Mouse (Mus musculus): ENCODE data around the gene Rfc5.

Rfc5 gene

GRCm38 (mm10) chr5:117374372-117375049 is 14.3 kb downstream of the Rfc5 start:
- DNase-seq (ENCODE audit: low read depth) = no peak

- DNase-seq (ENCODE audit: low read depth) = no peak
These were observed 15.4 kb downstream of the Rfc5 start for GRCm38 (mm10) chr5:117373418-117373817.

DNA sequence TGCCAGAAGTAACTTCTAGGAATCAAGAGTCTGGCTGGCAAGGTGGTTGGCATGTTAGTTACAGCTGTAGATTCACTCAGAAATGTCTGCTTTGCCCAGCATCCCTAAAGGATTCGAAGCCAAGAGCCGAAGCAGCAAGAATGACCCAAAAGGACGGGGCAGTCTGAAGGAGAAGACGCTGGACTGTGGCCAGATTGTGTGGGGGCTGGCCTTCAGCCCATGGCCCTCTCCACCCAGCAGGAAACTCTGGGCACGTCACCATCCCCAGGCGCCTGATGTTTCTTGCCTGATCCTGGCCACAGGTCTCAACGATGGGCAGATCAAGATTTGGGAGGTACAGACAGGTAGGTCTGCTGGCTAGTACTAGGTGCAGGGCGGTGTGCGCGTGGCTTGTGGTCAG is 18.3 kb downstream of the Rfc5 start:
- no peak for DNase-seq (ENCODE audit: low read depth)

- DNase-seq (ENCODE audit: low read depth) = no peak
These were observed 21.6 kb downstream of the Rfc5 start for GRCm38 (mm10) chr5:117367206-117367605.

- DNase-seq (ENCODE audit: low read depth) = no peak
These were observed 22.8 kb downstream of the Rfc5 start for GRCm38 (mm10) chr5:117365904-117366561.

- no peak for DNase-seq (ENCODE audit: low read depth)
These were observed 24.0 kb downstream of the Rfc5 start for GRCm38 (mm10) chr5:117364821-117365220.

- DNase-seq (ENCODE audit: low read depth) = no peak
These were observed 25.6 kb downstream of the Rfc5 start for GRCm38 (mm10) chr5:117363066-117363782.

GRCm38 (mm10) chr5:117361590-117361989 is 27.3 kb downstream of the Rfc5 start:
- no peak for DNase-seq (ENCODE audit: low read depth)

- DNase-seq (ENCODE audit: low read depth) = no peak
These were observed 28.0 kb downstream of the Rfc5 start for GRCm38 (mm10) chr5:117360631-117361541.

DNA sequence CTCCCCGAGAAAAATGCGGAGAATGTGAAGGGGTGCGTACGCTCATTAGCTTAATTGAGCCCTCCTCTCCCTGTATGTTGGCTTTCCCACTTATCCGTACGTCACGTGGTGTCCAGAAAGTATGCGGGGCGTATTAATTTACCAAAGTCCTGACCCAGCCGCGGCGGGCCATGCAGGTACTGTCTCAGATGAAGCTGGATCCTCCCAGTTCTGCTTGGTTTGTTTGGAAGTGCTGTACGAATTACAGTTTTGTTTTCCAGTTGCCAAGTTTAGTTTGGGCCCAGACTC is 28.7 kb downstream of the Rfc5 start:
- no peak for DNase-seq (ENCODE audit: low read depth)

DNA sequence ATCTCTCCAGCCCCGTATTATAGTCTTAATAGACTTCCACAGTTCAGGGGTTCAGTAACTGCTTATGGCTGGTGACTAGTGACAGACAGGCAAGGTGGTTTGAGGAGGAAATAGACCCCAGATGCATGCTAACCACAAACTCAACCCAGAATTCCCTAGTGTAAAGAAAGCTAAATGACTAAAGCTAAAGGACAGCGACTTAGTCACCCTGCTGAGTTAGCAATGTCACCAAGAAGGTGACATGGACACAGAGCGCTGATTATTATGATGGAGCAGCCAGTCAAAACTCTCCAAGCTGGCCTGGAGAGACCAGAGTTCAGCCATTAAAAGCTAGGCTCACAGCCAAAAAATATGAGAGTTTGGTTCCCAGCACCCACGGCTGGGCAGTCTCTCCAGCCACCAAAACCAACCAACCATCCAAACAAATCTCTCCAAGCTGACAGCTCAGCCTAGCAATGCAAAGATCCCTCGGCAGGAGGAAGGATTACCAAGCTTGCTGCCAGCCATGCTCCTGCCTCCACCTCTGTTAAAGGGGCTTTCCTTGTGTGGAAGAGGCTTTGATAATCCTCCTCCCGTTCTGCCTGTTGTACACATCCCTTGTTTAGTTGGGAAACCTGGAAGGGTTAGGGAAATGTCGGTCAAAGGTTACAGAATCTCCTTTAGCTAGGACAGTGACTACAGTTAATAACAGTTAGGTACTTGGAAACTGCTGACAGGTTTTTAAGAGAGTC is 29.2 kb downstream of the Rfc5 start:
- DNase-seq (ENCODE audit: low read depth) = no peak

- peak; percentile 63 for DNase-seq (ENCODE audit: low read depth)
These were observed 30.1 kb downstream of the Rfc5 start for GRCm38 (mm10) chr5:117358725-117359124.

GRCm38 (mm10) chr5:117358248-117358630 is 30.6 kb downstream of the Rfc5 start:
- no peak for DNase-seq (ENCODE audit: low read depth)

DNA sequence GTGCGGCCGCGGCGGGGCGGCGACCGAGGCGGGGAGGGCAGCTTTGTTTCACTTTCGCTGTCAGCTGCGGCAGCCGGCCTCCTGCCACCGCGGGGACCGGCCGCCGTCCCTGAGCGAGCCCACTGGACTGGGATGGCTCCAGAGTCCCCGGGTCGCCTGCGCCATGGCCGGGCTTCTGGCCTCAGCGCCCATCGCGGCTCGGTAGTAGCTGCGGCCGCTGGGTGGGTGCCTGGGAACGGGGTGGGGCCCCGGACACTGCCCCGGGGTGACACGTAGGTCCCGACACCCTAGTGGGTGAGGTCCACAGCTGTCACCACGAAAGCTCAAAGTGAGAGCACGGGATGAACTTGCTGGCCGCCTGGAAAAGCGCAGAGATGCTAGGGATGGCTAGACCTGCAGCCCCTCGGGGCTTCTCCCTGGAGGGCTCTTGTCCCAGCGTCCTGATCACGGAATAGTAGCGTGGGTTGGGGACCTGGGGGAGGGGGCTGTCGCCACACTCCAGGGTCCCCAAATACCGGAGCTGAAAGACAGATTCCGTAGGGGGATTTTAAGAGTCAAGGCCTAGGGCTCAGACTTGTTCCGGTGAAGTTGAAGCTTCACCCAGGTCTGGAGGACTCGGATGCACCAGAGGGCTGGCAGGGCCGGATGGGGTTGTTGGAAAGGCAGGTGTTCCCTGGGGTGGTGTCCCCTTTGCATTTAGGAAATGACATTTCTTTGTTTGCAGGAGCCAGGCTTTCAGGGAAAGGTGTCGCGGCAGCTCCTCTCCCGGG is 31.2 kb downstream of the Rfc5 start:
- DNase-seq (ENCODE audit: low read depth) = no peak

- DNase-seq (ENCODE audit: low read depth) = no peak
These were observed 31.7 kb downstream of the Rfc5 start, which contains the start of gene Wsb2 for GRCm38 (mm10) chr5:117357129-117357477. Gene Wsb2 (plus strand): TSS chr5:117357304.

DNA sequence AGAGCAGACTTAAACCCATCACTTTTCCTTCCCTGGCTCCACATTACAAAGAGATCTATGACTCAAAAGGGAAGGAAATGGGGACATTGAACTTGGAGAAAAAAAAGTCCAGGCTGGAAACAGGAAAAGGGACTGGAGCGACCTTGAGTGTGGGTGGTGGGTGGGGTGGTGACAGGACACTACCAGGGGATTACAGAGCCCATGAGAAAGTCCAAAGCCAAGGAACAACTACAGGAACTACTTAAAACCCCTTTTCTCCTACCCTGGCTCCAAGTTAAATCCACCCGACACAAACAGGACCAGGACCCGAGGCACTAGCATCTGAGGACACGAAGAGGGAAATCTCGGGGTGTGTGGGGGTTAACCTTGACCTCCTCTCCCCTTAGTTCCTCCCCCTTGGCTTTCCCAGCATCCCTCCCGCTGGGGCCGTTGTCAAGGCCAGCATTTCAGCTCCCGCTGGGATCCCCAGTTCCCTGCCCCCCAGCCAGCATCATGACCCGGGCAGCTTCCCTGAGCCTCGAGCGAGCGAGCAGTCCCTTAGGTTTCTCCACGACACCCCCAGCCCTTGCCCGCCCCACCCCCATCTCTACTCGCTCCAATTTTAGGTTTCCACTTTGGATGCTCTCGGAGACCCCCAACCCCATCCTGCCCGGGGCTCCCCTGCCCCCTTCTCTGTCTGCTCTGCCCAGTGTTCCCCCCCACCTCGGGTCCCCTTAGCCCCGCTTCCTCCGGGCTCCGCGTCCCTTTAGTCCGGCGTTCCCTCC is 32.3 kb downstream of the Rfc5 start:
- DNase-seq (ENCODE audit: low read depth) = no peak

GRCm38 (mm10) chr5:117355648-117356303 is 33.1 kb downstream of the Rfc5 start:
- no peak for DNase-seq (ENCODE audit: low read depth)

DNA sequence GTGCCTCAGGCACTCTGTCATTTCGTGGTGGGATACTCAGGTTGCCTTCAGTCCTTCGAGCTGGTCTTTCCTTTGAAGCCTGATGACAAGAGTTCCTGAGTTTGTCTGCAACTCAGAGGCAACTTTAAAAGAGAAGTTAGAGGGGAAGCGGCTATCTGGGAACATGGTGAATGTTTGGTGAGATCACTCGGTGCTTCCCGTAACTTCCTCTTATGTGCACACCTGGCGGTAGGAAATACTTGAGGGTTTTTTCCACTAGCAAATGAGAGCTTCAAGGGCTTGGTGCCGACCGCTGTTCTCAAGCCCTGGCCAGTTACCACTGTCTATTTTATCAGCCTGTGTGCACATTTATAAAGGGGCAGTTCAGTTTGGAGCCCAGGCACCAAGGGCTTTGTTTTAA is 34.7 kb downstream of the Rfc5 start:
- DNase-seq (ENCODE audit: low read depth) = no peak

DNA sequence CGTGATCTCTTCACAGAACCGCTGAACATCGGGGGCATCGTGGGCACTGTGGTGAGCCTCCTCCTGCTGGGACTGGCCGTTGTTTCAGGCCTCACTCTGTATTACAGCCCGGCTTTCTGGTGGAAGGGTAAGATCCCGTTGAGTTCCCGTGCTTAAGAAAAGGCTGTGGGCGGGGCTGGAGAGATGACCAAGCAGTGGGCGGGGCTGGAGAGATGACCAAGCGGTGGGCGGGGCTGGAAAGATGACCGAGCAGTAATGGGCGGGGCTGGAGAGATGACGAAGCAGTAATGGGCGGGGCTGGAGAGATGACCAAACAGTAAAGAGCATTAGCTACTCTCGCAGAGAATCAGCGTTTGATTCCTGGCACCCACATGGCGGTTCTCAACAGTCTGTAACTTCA is 40.6 kb downstream of the Rfc5 start:
- DNase-seq (ENCODE audit: low read depth) = no peak

DNA sequence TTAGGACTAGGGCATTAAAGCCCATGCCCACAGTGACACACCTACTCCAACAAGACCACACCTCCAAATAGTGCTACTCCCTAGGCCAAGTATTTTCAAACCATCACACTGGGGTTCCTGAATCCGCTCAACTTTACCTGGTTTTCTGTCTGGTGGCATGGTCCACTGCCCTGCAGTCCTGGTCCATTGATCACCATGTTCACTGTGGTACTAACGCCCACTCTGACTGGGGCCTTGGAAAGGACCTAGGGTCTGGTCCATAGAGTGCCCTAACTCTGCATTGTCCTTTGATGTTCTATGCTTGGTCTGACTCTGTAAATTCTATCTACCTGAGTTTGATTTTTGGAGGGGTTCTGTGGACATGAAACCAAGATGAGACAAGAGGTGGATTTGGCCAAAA is 41.0 kb downstream of the Rfc5 start:
- DNase-seq (ENCODE audit: low read depth) = no peak
